Mouse (Mus musculus): ENCODE measurements around the gene Mgat4c.

Mgat4c gene

GRCm38 (mm10) chr10:101681437-101681912, at the start of gene Mgat4c:
Gene Mgat4c, plus strand, starts transcription at chr10:101681487.
- DNase-seq (ENCODE audit: extremely low read depth, low read depth, low spot score): no peak

GRCm38 (mm10) chr10:101635266-101635665, 46.0 kb upstream of the Mgat4c start:
- DNase-seq (ENCODE audit: extremely low read depth, low read depth, low spot score): peak; percentile 64

GRCm38 (mm10) chr10:101641048-101641447, 40.2 kb upstream of the Mgat4c start:
- DNase-seq (ENCODE audit: extremely low read depth, low read depth, low spot score): no peak

GRCm38 (mm10) chr10:101681914-101682313, 627 bp downstream of the Mgat4c start:
- no peak for DNase-seq (ENCODE audit: extremely low read depth, low read depth, low spot score)

GRCm38 (mm10) chr10:101761828-101762227, 80.5 kb downstream of the Mgat4c start:
- DNase-seq (ENCODE audit: extremely low read depth, low read depth, low spot score): no peak

- DNase-seq (ENCODE audit: extremely low read depth, low read depth, low spot score): peak; percentile 30
Measured at GRCm38 (mm10) chr10:101770688-101771087, 89.4 kb downstream of the Mgat4c start.

- no peak for DNase-seq (ENCODE audit: extremely low read depth, low read depth, low spot score)
Measured at GRCm38 (mm10) chr10:101771157-101771556, 89.9 kb downstream of the Mgat4c start.

GRCm38 (mm10) chr10:101783161-101783744, 102.0 kb downstream of the Mgat4c start:
- no peak for DNase-seq (ENCODE audit: extremely low read depth, low read depth, low spot score)

GRCm38 (mm10) chr10:101795507-101795906, 114.2 kb downstream of the Mgat4c start:
- no peak for DNase-seq (ENCODE audit: extremely low read depth, low read depth, low spot score)

GRCm38 (mm10) chr10:101798831-101799474, 117.7 kb downstream of the Mgat4c start:
- DNase-seq (ENCODE audit: extremely low read depth, low read depth, low spot score): no peak

GRCm38 (mm10) chr10:101808768-101809167, 127.5 kb downstream of the Mgat4c start:
- no peak for DNase-seq (ENCODE audit: extremely low read depth, low read depth, low spot score)

- no peak for DNase-seq (ENCODE audit: extremely low read depth, low read depth, low spot score)
Measured at GRCm38 (mm10) chr10:101816902-101817301, 135.6 kb downstream of the Mgat4c start.

GRCm38 (mm10) chr10:101827944-101828343, 146.7 kb downstream of the Mgat4c start:
- DNase-seq (ENCODE audit: extremely low read depth, low read depth, low spot score): no peak

GRCm38 (mm10) chr10:101856115-101856514, 174.8 kb downstream of the Mgat4c start:
- no peak for DNase-seq (ENCODE audit: extremely low read depth, low read depth, low spot score)

GRCm38 (mm10) chr10:101889866-101890265, 208.6 kb downstream of the Mgat4c start:
- DNase-seq (ENCODE audit: extremely low read depth, low read depth, low spot score): no peak

- no peak for DNase-seq (ENCODE audit: extremely low read depth, low read depth, low spot score)
Measured at GRCm38 (mm10) chr10:101917328-101917814, 236.1 kb downstream of the Mgat4c start.

GRCm38 (mm10) chr10:101997612-101998011, 316.3 kb downstream of the Mgat4c start:
- DNase-seq (ENCODE audit: extremely low read depth, low read depth, low spot score): no peak

- DNase-seq (ENCODE audit: extremely low read depth, low read depth, low spot score): no peak
Measured at GRCm38 (mm10) chr10:102042513-102042912, 361.2 kb downstream of the Mgat4c start.

- no peak for DNase-seq (ENCODE audit: extremely low read depth, low read depth, low spot score)
Measured at GRCm38 (mm10) chr10:102056218-102056617, 374.9 kb downstream of the Mgat4c start.

- DNase-seq (ENCODE audit: extremely low read depth, low read depth, low spot score): no peak
Measured at GRCm38 (mm10) chr10:102056975-102057565, 375.8 kb downstream of the Mgat4c start.

GRCm38 (mm10) chr10:102074541-102075398, 393.5 kb downstream of the Mgat4c start:
- DNase-seq (ENCODE audit: extremely low read depth, low read depth, low spot score): no peak
